Mouse (Mus musculus) midbrain, embryonic 14.5 days (tissue): ENCODE results near the gene Fgfr2. TPM values are rescaled to one million over a fixed set of nuclear protein-coding genes. Genes with fewer than 3 reads are reported as not detected.

Source experiments
- ATAC-seq: fragments of 200-750 bp; cut with Nextera tagmentation; 2 replicates; pipeline ENCODE4 v1.8.0; 2017; ENCODE audit warnings: moderate number of reproducible peaks, moderate library complexity; ENCODE audit not compliant: low FRiP score, low TSS enrichment
- DNase-seq: peaks from one replicate; pipeline ENCODE4 v3.0.0-alpha.2; 2015
- H3K27ac ChIP-seq: fragments of 300-500 bp; sonication (generic); replicated peaks from 2 replicates; pipeline ENCODE4 v1.5.1; 2014; ENCODE audit warnings: mild to moderate bottlenecking, low read depth, low read length, moderate library complexity
- H3K27me3 ChIP-seq: fragments of 300-500 bp; sonication (generic); 2 replicates; pipeline ENCODE4 v1.6.1; 2014; ENCODE audit warnings: low read length, control low read depth, mixed read lengths; ENCODE audit not compliant: control insufficient read depth, insufficient read depth
- H3K36me3 ChIP-seq: fragments of 300-500 bp; sonication (generic); 2 replicates; pipeline ENCODE4 v1.6.1; 2014; ENCODE audit warnings: low read length, control low read depth; ENCODE audit not compliant: control insufficient read depth, insufficient read depth
- H3K4me1 ChIP-seq: fragments of 300-500 bp; sonication (generic); 2 replicates; pipeline ENCODE4 v1.6.1; 2014; ENCODE audit warnings: mild to moderate bottlenecking, antibody characterized with exemption, low read length, control low read depth; ENCODE audit not compliant: control insufficient read depth, insufficient read depth
- H3K4me2 ChIP-seq: fragments of 300-500 bp; sonication (generic); 2 replicates; pipeline ENCODE4 v1.6.1; 2014; ENCODE audit warnings: mild to moderate bottlenecking, low read length, moderate library complexity
- H3K4me3 ChIP-seq: fragments of 300-500 bp; sonication (generic); replicated peaks from 2 replicates; pipeline ENCODE4 v1.5.1; 2014; ENCODE audit warnings: low read depth, low read length
- H3K9ac ChIP-seq: fragments of 300-500 bp; sonication (generic); replicated peaks from 2 replicates; pipeline ENCODE4 v1.6.1; 2014; ENCODE audit warnings: mild to moderate bottlenecking, low read length, moderate library complexity
- H3K9me3 ChIP-seq: fragments of 300-500 bp; sonication (generic); 2 replicates; pipeline ENCODE4 v1.6.1; 2016; ENCODE audit warnings: low read length, control low read depth, mixed read lengths; ENCODE audit not compliant: control insufficient read depth
- WGBS: fragments of 180-500 bp; shearing (Covaris S2); extraction: QIAGEN DNeasy Blood & Tissue Kit; methylation state at CpG from one replicate; pipeline ENCODE4 v1.1.7; 2014; 5-methylcytosine and 5-hydroxymethylcytosine counted together
- polyA plus RNA-seq: library from polyadenylated mRNA; unstranded; fragments of >200 nt; fragmentation: Nextera tagmentation; extraction: Ambion mirVana; gene quantifications from 2 replicates; pipeline ENCODE4 v1.2.1, GENCODE M21; 2014

Fgfr2 gene
- polyA plus RNA-seq, 1 experiment from 2014 or later: 28.1 TPM

- H3K9ac ChIP-seq: no peak overlapping the region
- DNase-seq: peak; percentile 69
- no peak overlapping the region for H3K4me3 ChIP-seq
- H3K36me3 ChIP-seq: no peaks in the 10 kb centered on the region
- 79% methylated on average over 15 of the region's 15 CpGs for WGBS
- no peak overlapping the region for H3K27ac ChIP-seq
- no peak for ATAC-seq
- no peak overlapping the region for H3K4me2 ChIP-seq
- H3K9me3 ChIP-seq: no peaks in the 10 kb centered on the region
- peaks cover 15% of the 10 kb centered on the region for H3K4me1 ChIP-seq
- H3K27me3 ChIP-seq: no peaks in the 10 kb centered on the region
These were observed 2797.1 kb downstream of the Fgfr2 start for GRCm38 (mm10) chr7:130325983-130326433.

- ATAC-seq (no peak), DNase-seq (no peak)
- H3K9me3 ChIP-seq: no peaks in the 10 kb centered on the region
- H3K4me2 ChIP-seq: no peak overlapping the region
- H3K9ac ChIP-seq: no peak overlapping the region
- no peaks in the 10 kb centered on the region for H3K36me3 ChIP-seq
- no peak overlapping the region for H3K4me3 ChIP-seq
- H3K4me1 ChIP-seq: peaks cover 21% of the 10 kb centered on the region
- H3K27me3 ChIP-seq: no peaks in the 10 kb centered on the region
- WGBS: 68% methylated on average over 14 of the region's 14 CpGs
- H3K27ac ChIP-seq: no peak overlapping the region
These were observed 2798.3 kb downstream of the Fgfr2 start for GRCm38 (mm10) chr7:130324716-130325401.

- Histone ChIP-seq H3K9me3 (no peaks in the 10 kb centered on the region), H3K36me3 (no peaks in the 10 kb centered on the region), H3K27ac (no peak overlapping the region), H3K27me3 (no peaks in the 10 kb centered on the region), H3K4me3 (no peak overlapping the region), H3K4me2 (no peak overlapping the region), H3K4me1 (peaks cover 27% of the 10 kb centered on the region), H3K9ac (no peak overlapping the region)
- DNase-seq (no peak), ATAC-seq (no peak)
- WGBS: 91% methylated on average over 4 of the region's 4 CpGs
These were observed 2799.4 kb downstream of the Fgfr2 start for GRCm38 (mm10) chr7:130323766-130324165.

GRCm38 (mm10) chr7:130319799-130320556 lies 2803.2 kb downstream of the Fgfr2 start:
- peak overlapping the region; percentile 63 for H3K27ac ChIP-seq
- H3K4me3 ChIP-seq: no peak overlapping the region
- H3K27me3 ChIP-seq: no peaks in the 10 kb centered on the region
- no peak overlapping the region; the same call in 1 of the 2 replicates for H3K4me2 ChIP-seq
- DNase-seq (peak; percentile 89), ATAC-seq (peak; percentile 68; the same call in 1 of the 2 replicates)
- H3K9ac ChIP-seq: no peak overlapping the region
- peaks cover 12% of the 10 kb centered on the region; the same call in 1 of the 2 replicates for H3K4me1 ChIP-seq
- WGBS: 37% methylated on average over 8 of the region's 8 CpGs
- no peaks in the 10 kb centered on the region for H3K36me3 ChIP-seq
- no peaks in the 10 kb centered on the region for H3K9me3 ChIP-seq

- 93% methylated on average over 3 of the region's 3 CpGs for WGBS
These were observed 2806.9 kb downstream of the Fgfr2 start for GRCm38 (mm10) chr7:130316294-130316693.

GRCm38 (mm10) chr7:130315221-130315620 lies 2807.9 kb downstream of the Fgfr2 start:
- no peak for ATAC-seq

More at GRCm38 (mm10) chr7:130316294-130316693, 2806.9 kb downstream of the Fgfr2 start:
- H3K27me3 ChIP-seq: no peaks in the 10 kb centered on the region
- no peaks in the 10 kb centered on the region for H3K36me3 ChIP-seq
- no peaks in the 10 kb centered on the region for H3K9me3 ChIP-seq
- ATAC-seq: no peak
- H3K4me2 ChIP-seq: no peak overlapping the region
- no peak overlapping the region for H3K27ac ChIP-seq
- no peak for DNase-seq
- peaks cover 12% of the 10 kb centered on the region; the same call in 1 of the 2 replicates for H3K4me1 ChIP-seq
- no peak overlapping the region for H3K9ac ChIP-seq
- H3K4me3 ChIP-seq: no peak overlapping the region

GRCm38 (mm10) chr7:130314658-130315057 lies 2808.5 kb downstream of the Fgfr2 start:
- no peak overlapping the region for H3K4me3 ChIP-seq
- no peak overlapping the region for H3K4me2 ChIP-seq
- no peaks in the 10 kb centered on the region for H3K9me3 ChIP-seq
- H3K9ac ChIP-seq: no peak overlapping the region
- ATAC-seq: no peak
- WGBS: 96% methylated on average over 6 of the region's 6 CpGs
- peaks cover 3% of the 10 kb centered on the region; the same call in 1 of the 2 replicates for H3K4me1 ChIP-seq
- no peak for DNase-seq
- no peaks in the 10 kb centered on the region for H3K36me3 ChIP-seq
- no peak overlapping the region for H3K27ac ChIP-seq
- H3K27me3 ChIP-seq: no peaks in the 10 kb centered on the region

More at GRCm38 (mm10) chr7:130315221-130315620, 2807.9 kb downstream of the Fgfr2 start:
- H3K9me3 ChIP-seq: no peaks in the 10 kb centered on the region
- no peak for DNase-seq
- H3K27me3 ChIP-seq: no peaks in the 10 kb centered on the region
- 91% methylated on average over 6 of the region's 6 CpGs for WGBS
- no peak overlapping the region for H3K9ac ChIP-seq
- H3K36me3 ChIP-seq: no peaks in the 10 kb centered on the region
- H3K4me2 ChIP-seq: no peak overlapping the region
- peaks cover 9% of the 10 kb centered on the region; the same call in 1 of the 2 replicates for H3K4me1 ChIP-seq
- H3K4me3 ChIP-seq: no peak overlapping the region
- H3K27ac ChIP-seq: no peak overlapping the region

- no peaks in the 10 kb centered on the region for H3K27me3 ChIP-seq
- no peak overlapping the region for H3K27ac ChIP-seq
- ATAC-seq (no peak), DNase-seq (no peak)
- no peaks in the 10 kb centered on the region for H3K4me1 ChIP-seq
- H3K4me3 ChIP-seq: no peak overlapping the region
- no peaks in the 10 kb centered on the region for H3K9me3 ChIP-seq
- H3K36me3 ChIP-seq: no peaks in the 10 kb centered on the region
- no peak overlapping the region for H3K9ac ChIP-seq
- 88% methylated on average over 4 of the region's 4 CpGs for WGBS
- H3K4me2 ChIP-seq: no peak overlapping the region
These were observed 2811.8 kb downstream of the Fgfr2 start for GRCm38 (mm10) chr7:130311362-130311761.
